Mouse (Mus musculus): Measurements from ENCODE around the gene Smc4. TPM values are rescaled to one million over a fixed set of nuclear protein-coding genes. Genes with fewer than 3 reads are reported as not detected.
"Not testable (repeated sequence)": the region's sequence is repeated elsewhere in the genome, so short reads cannot be mapped to it uniquely, and the experiment has no call there.

Gene Smc4
- total RNA-seq, 1 experiment from 2014 or later, result 470 TPM

DNA sequence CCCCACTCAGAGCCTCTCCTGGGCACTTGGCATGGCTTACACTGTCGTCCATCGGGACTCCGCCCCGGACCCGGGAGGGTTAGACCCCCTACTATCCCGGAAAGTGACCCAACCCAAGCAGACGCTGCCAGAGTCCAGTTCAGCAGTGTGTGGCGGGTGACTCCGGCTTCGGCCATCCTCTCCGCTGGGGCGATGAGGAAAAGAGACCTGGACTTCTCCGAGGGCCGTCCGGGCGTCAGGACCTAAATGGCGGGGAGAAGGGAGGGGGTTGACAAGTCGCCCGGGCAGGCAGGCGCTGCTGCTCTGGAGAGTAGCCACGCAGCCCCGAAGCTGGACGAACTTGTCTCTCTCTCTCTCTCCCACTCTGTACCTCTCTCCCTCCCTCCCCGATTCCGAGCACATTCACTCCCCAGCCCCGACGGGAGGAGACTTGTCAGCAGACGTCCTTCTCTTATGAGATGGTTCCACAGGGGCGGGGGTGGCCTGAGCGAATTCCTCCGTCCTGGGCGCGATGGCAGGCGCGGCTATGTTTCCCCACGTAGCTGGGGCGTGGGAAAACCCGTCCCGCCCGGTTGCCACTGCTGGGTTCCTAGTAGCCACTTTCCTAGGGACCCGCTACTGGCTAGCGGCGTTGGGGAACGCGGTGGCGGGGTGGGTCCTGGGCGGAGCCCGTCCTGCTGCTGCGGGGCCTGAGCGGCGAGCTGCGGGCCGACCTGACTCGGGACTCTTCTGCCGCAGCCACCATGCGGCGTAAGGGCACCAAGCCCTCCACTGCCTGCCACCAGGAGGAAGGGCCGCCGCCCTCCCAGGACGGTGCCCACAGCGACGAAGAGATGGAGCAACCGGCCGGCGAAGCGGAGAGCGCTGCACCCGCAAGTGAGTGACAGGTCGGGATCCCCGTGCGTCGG lies 1.1 kb downstream of the Smc4 start:
- peak; percentile 33 to 52; a peak in 3 of 4 replicates for ATAC-seq (replicated peaks in 1 of 2; ENCODE audit: insufficient read depth in 1 of 2, low FRiP score in 2 of 2, low TSS enrichment in 1 of 2, low read depth in 1 of 2, poor library complexity in 2 of 2, severe bottlenecking in 2 of 2)

DNA sequence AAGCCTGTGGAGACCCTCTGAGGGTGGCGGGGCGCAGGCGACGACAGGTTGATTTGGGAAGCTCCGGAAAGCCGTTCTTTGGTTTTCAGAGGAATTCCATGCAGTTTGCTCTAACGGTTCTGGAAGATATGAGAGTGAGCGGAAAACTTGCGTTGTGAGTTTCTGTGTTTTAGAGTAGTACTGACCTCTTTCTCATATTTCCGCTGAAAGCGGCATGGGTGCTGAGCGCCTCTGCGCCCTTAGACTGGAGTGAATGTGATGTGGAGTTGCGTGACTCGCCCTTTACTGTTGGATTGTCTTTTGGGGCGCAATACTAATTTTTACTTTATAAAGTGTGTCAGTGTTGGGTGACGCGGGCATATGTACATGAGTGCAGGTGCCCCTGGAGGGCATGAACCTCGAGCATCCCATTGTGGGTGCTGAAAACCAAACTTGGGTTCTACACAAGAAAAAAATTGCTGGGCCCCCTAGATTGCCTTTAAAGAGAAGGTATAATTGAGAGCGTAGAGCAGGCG lies 1.8 kb downstream of the Smc4 start:
- no peak for ATAC-seq (replicated peaks in 1 of 2; ENCODE audit: insufficient read depth in 1 of 2, low FRiP score in 2 of 2, low TSS enrichment in 1 of 2, low read depth in 1 of 2, poor library complexity in 2 of 2, severe bottlenecking in 2 of 2)

DNA sequence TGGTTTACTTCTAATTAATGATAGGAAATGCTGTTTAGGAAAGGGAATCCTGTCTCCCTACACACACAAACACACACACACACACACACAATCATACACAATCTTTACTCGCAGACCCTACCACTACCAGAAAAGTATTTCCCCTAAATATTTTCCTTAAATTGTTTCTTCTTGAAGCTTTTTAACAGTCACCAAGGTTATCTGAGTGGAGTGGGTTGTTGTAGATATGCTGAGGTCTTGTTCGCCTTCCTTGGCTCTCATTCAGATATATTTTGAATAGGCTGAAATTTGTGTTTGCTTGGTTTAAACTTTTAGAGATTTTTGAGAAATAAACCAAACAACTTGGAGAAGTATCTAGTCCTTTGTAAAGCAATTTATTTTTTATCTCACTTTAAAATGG lies 4.3 kb downstream of the Smc4 start:
- no peak for ATAC-seq (replicated peaks in 1 of 2; ENCODE audit: insufficient read depth in 1 of 2, low FRiP score in 2 of 2, low TSS enrichment in 1 of 2, low read depth in 1 of 2, poor library complexity in 2 of 2, severe bottlenecking in 2 of 2)

DNA sequence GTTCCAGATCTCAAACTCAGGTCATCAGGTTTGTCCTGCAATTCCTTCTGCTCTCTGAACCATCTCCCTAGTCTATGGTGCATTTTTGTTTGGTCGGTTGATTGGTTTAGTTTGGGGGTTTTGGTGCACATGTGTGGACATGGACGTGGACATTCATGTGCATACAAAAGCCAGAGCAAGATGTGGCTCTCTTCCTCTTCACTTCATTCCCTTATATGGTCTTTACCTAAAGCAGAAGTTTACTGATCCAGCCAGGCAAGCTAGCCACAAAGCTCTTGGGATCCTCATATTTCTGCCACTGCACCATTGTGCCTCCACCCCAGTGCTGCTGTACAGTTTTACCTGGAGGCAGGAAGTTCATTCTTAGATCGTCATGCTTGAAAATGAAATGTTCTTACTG lies 12.6 kb downstream of the Smc4 start:
- ATAC-seq (replicated peaks in 1 of 2; ENCODE audit: insufficient read depth in 1 of 2, low FRiP score in 2 of 2, low TSS enrichment in 1 of 2, low read depth in 1 of 2, poor library complexity in 2 of 2, severe bottlenecking in 2 of 2), result peak in 1 of 2 experiments; percentile 60; a peak in 2 of 4 replicates

DNA sequence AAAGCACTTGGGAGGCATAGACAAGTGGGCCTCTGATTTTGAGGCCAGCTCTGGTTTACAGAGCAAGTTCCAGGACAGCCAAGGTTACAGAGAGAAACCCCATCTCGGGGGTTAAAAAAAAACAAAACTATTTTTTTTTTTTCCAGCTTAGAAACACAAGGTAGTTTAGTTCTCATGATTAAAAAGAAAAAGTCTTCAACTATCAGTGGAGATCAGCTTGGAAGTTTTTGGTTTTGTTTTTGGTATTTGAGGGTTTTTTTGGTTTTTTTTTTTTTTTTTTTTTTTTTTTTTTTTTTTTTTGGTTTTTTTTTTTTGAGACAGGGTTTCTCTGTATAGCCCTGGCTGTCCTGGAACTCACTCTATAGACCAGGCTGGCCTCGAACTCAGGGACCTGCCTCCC lies 14.1 kb downstream of the Smc4 start:
- not testable (repeated sequence) for ATAC-seq (replicated peaks in 1 of 2; ENCODE audit: insufficient read depth in 1 of 2, low FRiP score in 2 of 2, low TSS enrichment in 1 of 2, low read depth in 1 of 2, poor library complexity in 2 of 2, severe bottlenecking in 2 of 2)

DNA sequence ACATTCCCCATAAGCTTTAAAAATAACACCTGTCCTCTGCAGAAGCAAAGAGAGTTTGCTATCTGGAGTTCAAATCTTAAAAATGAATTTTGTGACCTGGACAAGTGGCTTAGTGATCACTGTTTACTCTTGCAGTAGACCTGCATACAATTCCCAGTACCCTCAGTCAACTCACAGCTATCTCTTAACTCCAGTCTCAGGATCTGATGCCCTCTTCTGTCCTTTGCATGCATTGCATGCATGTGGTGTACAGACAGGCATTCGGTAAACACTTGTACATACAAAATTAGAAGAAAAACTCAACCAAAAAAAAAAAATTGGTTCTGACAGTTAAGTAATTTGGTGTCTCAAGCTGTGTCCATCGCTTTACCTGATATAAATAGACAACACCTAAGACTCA lies 15.7 kb downstream of the Smc4 start:
- 0 out of 4 replicates have a peak, but pooled peaks of 1 of the 2 experiments have one; percentile 32 for ATAC-seq (replicated peaks in 1 of 2; ENCODE audit: insufficient read depth in 1 of 2, low FRiP score in 2 of 2, low TSS enrichment in 1 of 2, low read depth in 1 of 2, poor library complexity in 2 of 2, severe bottlenecking in 2 of 2)

DNA sequence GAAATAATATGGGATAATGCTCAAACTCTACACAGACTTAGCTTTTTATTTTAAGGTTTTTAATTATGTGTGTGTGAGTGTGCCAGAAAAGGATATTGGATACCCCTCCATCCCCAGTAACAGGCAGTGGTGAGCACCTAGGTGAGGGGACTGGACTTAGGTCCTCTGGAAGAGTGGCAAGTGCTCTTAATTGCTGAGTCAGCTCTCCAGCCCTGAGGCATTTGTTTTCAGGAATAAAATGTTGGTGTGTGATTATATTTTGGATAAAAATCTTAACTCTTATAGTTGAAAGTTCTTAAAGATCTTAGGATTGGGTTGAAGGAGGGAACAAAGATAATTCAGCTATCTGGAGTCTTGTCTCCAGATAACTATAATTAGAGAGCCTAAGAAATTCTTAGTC lies 16.2 kb downstream of the Smc4 start:
- ATAC-seq (replicated peaks in 1 of 2; ENCODE audit: insufficient read depth in 1 of 2, low FRiP score in 2 of 2, low TSS enrichment in 1 of 2, low read depth in 1 of 2, poor library complexity in 2 of 2, severe bottlenecking in 2 of 2), result no peak

DNA sequence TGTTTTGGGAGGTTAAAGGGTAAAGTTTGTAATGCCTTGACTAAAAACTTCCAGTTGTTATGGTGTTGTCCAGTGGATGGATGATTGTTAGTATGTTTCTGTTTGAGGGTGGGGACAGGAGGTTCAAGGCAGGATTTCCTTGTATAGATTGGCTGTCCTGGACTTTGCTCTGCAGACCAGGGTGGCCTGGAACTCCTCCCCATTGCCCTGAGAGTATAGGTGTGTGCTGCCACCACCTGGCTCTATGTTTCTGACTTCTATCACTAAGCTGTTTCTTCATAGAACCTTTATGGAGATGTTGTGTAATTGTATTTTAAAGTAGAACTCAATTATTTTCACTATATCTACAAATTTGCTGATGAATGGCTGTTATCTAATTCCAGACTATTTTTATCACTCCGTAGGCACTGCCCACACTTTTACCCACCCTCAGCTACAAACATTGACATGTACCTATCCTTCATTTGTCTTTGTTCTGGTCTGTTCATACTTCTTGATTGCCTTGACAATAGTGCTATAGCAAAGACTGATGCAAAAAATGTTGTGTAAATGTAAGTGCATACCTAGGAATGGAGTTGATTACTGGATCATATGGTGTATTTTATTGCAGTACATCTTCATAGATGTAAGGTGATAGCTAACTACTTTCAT lies 21.7 kb downstream of the Smc4 start:
- ATAC-seq (replicated peaks in 1 of 2; ENCODE audit: insufficient read depth in 1 of 2, low FRiP score in 2 of 2, low TSS enrichment in 1 of 2, low read depth in 1 of 2, poor library complexity in 2 of 2, severe bottlenecking in 2 of 2), result no peak

DNA sequence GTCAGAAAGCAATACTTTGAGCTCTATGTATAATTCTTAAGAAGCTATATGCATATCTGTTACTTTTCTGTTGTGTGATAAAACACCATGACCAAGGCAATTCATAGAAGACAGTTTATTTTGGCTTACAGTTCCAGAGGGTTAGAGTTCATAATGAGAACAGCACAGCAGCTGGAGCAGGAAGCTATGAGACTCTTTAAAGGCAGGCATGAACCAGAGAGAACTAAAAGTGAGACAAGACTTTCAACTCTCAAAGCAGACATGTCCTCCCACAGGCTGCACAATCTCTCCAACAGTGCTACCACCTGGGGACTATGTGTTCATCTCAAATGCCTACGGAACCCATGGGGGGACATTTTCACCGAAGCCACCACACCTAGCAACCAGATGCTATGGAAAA lies 35.6 kb downstream of the Smc4 start:
- no peak for ATAC-seq (replicated peaks in 1 of 2; ENCODE audit: insufficient read depth in 1 of 2, low FRiP score in 2 of 2, low TSS enrichment in 1 of 2, low read depth in 1 of 2, poor library complexity in 2 of 2, severe bottlenecking in 2 of 2)

DNA sequence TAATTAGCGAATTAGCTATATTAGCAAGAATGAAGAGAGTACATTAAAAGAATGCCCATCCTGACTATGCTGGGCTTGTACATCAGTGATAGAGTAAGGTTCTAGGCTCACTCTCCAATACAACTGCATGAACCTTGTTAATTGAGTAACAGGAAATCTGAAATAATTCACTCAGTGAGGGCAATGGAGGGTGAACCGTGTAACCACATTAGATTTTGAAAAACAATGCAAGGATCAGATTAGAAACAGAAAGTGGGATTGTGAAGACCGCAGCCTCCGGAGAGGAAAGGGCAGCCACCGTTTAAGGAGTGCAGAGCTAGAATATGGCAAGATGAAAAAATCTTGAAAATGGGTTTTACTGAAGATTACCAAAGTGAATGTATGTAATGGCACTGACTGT lies 36.8 kb downstream of the Smc4 start:
- ATAC-seq (replicated peaks in 1 of 2; ENCODE audit: insufficient read depth in 1 of 2, low FRiP score in 2 of 2, low TSS enrichment in 1 of 2, low read depth in 1 of 2, poor library complexity in 2 of 2, severe bottlenecking in 2 of 2), result peak; percentile 56 to 57

DNA sequence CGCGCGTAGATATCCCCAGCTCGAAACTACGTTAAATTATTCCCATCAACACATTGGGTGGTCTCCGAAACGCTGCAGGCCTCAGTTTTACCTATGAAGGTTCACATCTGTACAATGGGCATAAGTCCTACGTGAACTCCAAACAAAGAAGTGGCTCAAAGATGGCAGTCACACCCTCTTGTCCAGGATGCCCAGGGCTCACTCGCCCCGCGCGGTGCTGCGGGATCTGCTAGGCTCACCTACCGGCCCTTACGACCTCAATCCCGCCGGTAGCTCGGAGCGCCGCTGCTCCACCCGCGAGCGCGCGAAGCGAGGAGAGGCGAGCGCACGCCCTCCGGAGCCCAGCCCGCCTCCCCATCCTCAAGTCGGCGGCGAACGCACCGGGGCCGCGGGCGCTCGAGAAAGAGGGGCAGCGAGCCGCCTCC lies 39.6 kb downstream of the Smc4 start:
- ATAC-seq (replicated peaks in 1 of 2; ENCODE audit: insufficient read depth in 1 of 2, low FRiP score in 2 of 2, low TSS enrichment in 1 of 2, low read depth in 1 of 2, poor library complexity in 2 of 2, severe bottlenecking in 2 of 2), result peak in 1 of 2 experiments; percentile 20; a peak in 2 of 4 replicates

DNA sequence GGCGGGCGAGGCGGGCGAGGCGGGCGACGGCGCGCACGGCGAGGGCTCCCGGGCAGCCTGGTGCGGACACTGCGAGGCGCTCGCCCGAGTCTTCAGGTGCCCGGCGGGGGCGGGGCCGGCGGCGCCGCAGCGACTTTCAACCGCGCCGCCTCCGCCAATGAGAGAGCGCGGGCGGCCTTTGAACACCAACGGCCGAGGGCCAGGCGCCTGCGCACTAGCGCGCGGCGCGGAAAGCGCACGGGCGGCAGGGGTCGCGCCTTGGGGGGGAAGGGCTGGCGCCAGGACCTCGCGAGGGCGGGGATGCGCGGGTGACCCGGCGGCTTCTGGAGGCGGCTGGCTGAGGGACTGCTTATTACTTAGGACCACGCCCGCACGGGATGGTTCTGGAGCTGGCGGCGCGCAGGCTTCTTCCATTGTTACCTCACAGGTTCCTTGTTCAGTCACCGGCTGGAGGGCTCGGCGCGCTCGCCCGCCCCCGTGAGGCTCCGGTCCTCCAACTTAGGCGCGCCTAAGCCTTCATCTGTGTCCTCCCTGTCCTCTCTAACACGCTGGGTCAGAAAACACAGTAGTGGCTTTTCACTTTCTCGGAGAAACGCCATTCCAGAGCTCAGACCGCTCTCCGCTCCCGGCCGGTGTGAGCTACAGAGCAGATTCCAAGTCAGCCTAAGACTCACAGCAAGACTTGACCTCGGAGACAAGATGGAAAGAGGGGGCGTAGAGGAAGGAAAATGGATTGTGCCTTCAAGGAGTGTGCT lies 40.3 kb downstream of the Smc4 start, which contains the start of gene Trim59:
Gene Trim59 (minus strand): TSS at position 111 of the 755 bp plus-strand sequence.
- ATAC-seq (replicated peaks in 1 of 2; ENCODE audit: insufficient read depth in 1 of 2, low FRiP score in 2 of 2, low TSS enrichment in 1 of 2, low read depth in 1 of 2, poor library complexity in 2 of 2, severe bottlenecking in 2 of 2), result peak; percentile 75

DNA sequence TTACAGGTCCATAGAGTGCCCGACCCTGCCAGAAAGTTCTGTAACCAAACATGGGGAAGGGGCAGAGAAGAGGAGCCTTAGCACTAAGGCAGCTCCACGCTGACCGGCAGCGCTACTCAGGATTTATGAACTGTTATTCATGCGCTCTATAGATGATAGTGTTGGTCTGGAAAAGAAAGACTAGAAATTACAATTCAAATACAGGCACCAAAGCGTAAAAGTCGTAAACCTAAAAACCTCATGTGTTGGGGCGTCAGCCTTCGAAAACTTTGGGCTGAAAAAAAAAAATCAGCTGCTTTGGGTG lies 40.8 kb downstream of the Smc4 start:
- peak; percentile 14 to 30; a peak in 3 of 4 replicates for ATAC-seq (replicated peaks in 1 of 2; ENCODE audit: insufficient read depth in 1 of 2, low FRiP score in 2 of 2, low TSS enrichment in 1 of 2, low read depth in 1 of 2, poor library complexity in 2 of 2, severe bottlenecking in 2 of 2)

DNA sequence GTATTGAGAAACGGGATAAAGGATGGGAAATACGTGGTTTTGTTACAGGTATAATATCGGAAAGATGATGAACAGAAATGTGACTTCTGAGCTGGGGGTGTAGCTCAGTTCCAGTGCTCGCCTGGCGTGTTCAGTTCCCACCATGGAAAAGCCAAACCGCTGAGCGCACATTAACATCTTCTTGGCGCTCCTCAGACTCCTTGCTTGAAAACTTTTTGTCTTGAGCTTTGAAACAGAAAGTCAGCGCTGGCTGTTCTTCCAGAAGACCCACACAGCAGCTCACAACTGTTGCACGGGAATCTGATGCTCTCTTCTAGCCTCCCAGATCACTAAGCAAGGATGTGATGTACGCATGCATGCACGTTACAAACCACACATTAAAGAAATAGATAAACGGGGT lies 41.2 kb downstream of the Smc4 start:
- ATAC-seq (replicated peaks in 1 of 2; ENCODE audit: insufficient read depth in 1 of 2, low FRiP score in 2 of 2, low TSS enrichment in 1 of 2, low read depth in 1 of 2, poor library complexity in 2 of 2, severe bottlenecking in 2 of 2), result no peak

DNA sequence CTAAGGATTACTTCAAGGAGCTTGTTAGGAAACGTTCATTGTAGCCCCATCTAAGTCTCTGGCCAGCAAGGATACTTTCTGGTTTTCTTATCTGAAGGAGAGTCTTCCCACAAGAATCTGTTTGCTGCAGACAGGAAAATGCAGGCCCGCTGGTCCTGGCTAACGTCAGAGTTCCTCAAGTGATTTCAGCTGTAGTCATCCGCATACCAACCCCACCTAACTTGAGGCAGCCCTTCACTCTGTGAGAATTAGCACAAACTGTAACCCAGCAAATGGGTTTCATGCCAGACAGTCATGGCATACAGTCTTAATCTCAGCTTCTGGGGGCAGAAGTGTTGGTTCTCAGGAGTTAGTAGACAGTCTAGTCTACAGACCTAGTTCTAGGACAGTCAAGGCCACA lies 42.0 kb downstream of the Smc4 start:
- no peak for ATAC-seq (replicated peaks in 1 of 2; ENCODE audit: insufficient read depth in 1 of 2, low FRiP score in 2 of 2, low TSS enrichment in 1 of 2, low read depth in 1 of 2, poor library complexity in 2 of 2, severe bottlenecking in 2 of 2)

DNA sequence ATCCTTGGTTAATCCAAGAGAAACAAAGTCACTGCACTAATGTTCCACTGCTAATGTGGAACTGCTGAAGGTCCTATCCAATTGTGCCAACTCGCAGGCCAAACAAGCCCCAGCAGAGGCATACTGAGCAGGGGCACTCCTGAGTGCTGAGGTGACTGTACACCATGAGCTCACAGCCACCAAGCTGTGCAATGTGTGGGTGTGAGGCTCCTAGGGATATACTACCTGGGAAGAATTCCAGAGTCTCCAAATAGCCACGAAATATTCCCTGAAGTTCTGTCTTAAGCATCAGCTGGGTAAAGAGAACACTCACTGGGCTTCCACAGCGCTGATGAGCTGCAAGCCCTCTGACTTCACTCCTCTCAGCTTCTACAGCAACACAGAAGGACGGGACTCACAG lies 43.1 kb downstream of the Smc4 start:
- ATAC-seq (replicated peaks in 1 of 2; ENCODE audit: insufficient read depth in 1 of 2, low FRiP score in 2 of 2, low TSS enrichment in 1 of 2, low read depth in 1 of 2, poor library complexity in 2 of 2, severe bottlenecking in 2 of 2), result no peak

DNA sequence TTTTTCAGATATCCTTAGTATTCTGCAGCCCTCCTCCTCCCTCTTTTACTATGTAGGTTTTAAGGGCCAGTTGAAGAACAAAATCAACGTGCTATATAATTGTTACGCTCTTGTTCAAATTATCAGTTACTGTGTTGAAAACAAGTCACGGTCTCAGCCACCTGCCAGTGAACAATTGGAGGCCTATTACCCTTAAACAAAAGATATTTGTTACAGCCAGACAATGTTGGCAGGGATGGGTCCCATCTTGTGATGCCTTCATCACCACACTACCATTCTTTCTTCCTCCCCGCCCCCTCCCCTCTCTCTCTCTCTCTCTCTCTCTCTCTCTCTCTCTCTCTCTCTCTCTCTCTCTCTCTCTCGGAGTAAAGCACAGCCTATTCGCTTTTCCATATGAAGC lies 44.5 kb downstream of the Smc4 start:
- ATAC-seq (replicated peaks in 1 of 2; ENCODE audit: insufficient read depth in 1 of 2, low FRiP score in 2 of 2, low TSS enrichment in 1 of 2, low read depth in 1 of 2, poor library complexity in 2 of 2, severe bottlenecking in 2 of 2), result no peak

DNA sequence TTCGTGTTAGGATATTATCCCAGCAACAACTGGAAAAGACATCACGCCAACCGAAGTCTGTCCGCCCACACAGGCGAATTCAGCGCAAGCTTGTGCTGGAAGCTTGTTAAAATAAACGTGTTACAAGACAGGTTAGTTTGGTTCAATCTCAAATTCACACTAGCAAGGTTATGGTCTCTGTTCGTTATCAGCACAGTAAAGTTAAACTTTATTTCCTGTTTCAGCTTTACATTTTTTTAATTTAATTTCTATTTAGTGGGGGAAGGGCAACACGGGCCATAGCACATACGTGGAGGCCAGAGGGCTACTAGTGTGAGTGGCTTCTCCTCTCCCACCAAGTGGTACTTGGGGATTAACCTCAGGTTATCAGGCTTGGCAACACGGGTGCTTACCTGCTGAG lies 47.4 kb downstream of the Smc4 start:
- ATAC-seq (replicated peaks in 1 of 2; ENCODE audit: insufficient read depth in 1 of 2, low FRiP score in 2 of 2, low TSS enrichment in 1 of 2, low read depth in 1 of 2, poor library complexity in 2 of 2, severe bottlenecking in 2 of 2), result no peak
